Mouse (Mus musculus): ENCODE data around the gene Tradd. TPM values are rescaled to one million over a fixed set of nuclear protein-coding genes. Genes with fewer than 3 reads are reported as not detected.

Gene Tradd
- total and polyA plus RNA-seq, 3 experiments = 3.9 to 4.9 (median 4.6) TPM

DNA sequence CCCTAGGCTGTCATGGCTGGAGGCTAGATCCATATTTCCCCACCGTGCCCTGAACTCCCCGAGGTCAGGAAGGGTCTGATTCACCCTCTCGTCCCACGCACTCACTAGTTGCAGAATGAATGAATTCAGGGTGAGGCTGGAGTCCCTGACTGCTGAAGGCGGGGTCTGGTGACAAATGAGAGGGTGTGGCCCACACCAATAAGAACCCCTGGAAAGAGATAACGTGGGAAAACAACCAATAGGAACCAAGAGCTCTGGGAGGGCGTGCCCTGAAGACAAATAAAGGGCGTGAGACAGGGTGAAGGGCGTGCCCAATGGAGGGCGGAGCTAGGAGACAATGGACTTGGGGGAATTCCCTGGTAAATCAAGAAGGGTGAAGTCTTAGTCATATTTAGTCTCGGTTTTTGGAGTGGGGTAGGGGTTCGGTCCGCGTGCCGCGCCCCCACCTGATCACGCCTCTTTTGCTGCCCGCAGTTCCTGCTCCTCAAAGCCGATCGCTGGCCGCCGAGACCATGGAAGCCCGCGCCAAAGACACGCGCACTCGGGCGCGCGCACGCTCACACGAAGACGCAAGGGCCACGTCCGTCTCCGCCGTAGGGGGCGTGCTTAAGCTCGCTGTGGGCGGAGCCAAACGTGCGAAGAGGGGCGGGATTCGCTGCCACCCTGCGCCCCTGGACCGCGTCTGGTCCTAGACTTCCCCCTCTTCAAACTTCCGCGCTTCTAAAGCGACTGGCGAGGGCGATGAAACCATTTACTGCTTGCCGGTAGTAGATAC, 24.7 kb upstream of the Tradd start:
- Histone ChIP-seq H3K4me3 (peak overlapping the region; percentile 61), H3K9ac (ENCODE audit: low read depth, low read length) (peak overlapping the region; percentile 68), H3K36me3 (ENCODE audit: control insufficient read depth, insufficient read depth, low read length) (no peaks in the 10 kb centered on the region), H3K27me3 (ENCODE audit: control insufficient read depth, insufficient read depth, low read length) (no peaks in the 10 kb centered on the region), H3K4me1 (ENCODE audit: control insufficient read depth, insufficient read depth, low read length) (peaks cover 11% of the 10 kb centered on the region), H3K27ac (peak overlapping the region; percentile 84), H3K79me2 (replicated peaks; ENCODE audit: control insufficient read depth, insufficient read depth, low read length) (no peaks in the 10 kb centered on the region)
- 0 out of 2 replicates have a peak, but pooled peaks have one; percentile 39 for TF ChIP-seq EP300 (IDR thresholded peaks at IDR 0.05; ENCODE audit: insufficient read depth, low read depth, low read length)
- TF ChIP-seq CTCF (IDR thresholded peaks at IDR 0.05) = peak; percentile 43
- TF ChIP-seq POLR2A (IDR thresholded peaks at IDR 0.05; ENCODE audit: insufficient read depth, low read depth, low read length) = peak; percentile 25; the same call in 1 of the 2 replicates
- 2% methylated on average over 53 of the region's 53 CpGs for WGBS
- DNase-seq = peak; percentile 94
- intact Hi-C loops (cut with DNase I) = loop anchor here (2.0 kb wide), 1 partner anchor 64 kb away; the partner anchor contains the start of gene D230025D16Rik

DNA sequence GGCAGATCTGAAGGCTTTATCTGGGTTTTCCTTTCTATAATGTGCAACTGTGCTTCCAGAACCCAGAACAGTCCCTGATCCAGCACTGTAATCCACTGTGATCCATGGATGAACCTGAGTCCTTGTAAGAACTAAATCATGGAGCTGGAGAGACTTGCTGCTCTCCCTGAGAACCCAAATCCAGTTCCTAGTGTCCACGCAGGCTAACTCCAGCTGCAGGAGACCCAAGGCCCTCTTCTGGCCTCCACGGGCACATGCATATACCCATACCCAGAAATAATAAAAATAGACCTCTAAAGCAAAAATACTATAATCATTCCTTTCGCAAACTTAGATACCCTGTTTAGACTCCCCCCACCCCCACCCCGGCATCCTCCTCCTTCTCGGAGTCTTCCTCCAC, 23.8 kb upstream of the Tradd start:
- 90% methylated on average over 5 of the region's 5 CpGs for WGBS
- DNase-seq = no peak
- Histone ChIP-seq H3K4me1 (ENCODE audit: control insufficient read depth, insufficient read depth, low read length) (peaks cover 11% of the 10 kb centered on the region), H3K36me3 (ENCODE audit: control insufficient read depth, insufficient read depth, low read length) (no peaks in the 10 kb centered on the region), H3K4me3 (no peak overlapping the region), H3K9ac (ENCODE audit: low read depth, low read length) (no peak overlapping the region), H3K27me3 (ENCODE audit: control insufficient read depth, insufficient read depth, low read length) (no peaks in the 10 kb centered on the region), H3K79me2 (replicated peaks; ENCODE audit: control insufficient read depth, insufficient read depth, low read length) (no peaks in the 10 kb centered on the region), H3K27ac (no peak overlapping the region)
- TF ChIP-seq EP300 (IDR thresholded peaks at IDR 0.05; ENCODE audit: insufficient read depth, low read depth, low read length) = no peak
- no peak for TF ChIP-seq CTCF (IDR thresholded peaks at IDR 0.05)
- TF ChIP-seq POLR2A (IDR thresholded peaks at IDR 0.05; ENCODE audit: insufficient read depth, low read depth, low read length) = no peak
- intact Hi-C loops (cut with DNase I) = loop anchor here (2.0 kb wide), 1 partner anchor 63 kb away; the partner anchor contains the start of gene D230025D16Rik

DNA sequence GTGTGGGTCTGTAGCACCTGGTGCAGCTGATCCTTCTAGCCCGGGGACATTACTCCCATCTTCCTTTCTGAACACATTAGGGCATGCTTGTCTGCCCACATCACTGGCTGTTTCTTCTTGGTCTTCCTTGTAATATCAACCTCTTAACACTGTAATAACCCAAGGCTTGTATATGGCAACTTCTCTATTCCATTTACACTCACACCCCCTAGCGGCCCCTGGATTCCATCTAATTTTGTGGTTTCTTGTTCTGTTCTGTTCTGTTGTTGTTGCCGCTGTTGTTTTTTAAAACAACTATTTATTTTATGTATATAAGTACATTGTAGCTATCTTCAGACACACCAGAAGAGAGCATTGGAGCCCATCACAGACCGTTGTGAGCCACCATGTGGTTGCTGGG, 22.5 kb upstream of the Tradd start:
- 89% methylated on average over 4 of the region's 4 CpGs for WGBS
- DNase-seq = no peak
- TF ChIP-seq CTCF (IDR thresholded peaks at IDR 0.05) (no peak), POLR2A (IDR thresholded peaks at IDR 0.05; ENCODE audit: insufficient read depth, low read depth, low read length) (no peak), EP300 (IDR thresholded peaks at IDR 0.05; ENCODE audit: insufficient read depth, low read depth, low read length) (no peak)
- Histone ChIP-seq H3K36me3 (ENCODE audit: control insufficient read depth, insufficient read depth, low read length) (no peaks in the 10 kb centered on the region), H3K4me3 (no peak overlapping the region), H3K9ac (ENCODE audit: low read depth, low read length) (no peak overlapping the region), H3K79me2 (replicated peaks; ENCODE audit: control insufficient read depth, insufficient read depth, low read length) (no peaks in the 10 kb centered on the region), H3K27me3 (ENCODE audit: control insufficient read depth, insufficient read depth, low read length) (no peaks in the 10 kb centered on the region), H3K27ac (no peak overlapping the region), H3K4me1 (ENCODE audit: control insufficient read depth, insufficient read depth, low read length) (peaks cover 11% of the 10 kb centered on the region)
- intact Hi-C loops (cut with DNase I) = no loop called here

DNA sequence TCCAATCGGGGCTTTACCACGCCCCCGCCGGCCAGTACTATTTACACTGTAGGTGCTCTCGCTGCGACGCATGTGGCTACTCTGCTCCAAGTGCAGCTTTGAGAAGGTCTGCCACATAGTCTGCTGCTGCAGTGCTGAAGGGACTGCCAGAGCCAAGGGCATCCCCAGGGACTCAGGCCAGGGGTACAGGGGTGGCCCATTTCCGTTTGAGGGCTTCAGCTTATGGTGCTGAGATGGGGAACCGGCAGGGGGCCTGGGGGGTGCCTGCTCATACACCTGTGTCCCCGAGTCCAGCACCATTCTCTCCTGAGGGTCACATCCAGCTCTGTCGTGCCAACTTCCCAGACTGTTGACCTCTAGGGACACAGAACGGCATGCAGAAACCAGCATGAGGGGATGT, 21.1 kb upstream of the Tradd start:
- intact Hi-C loops (cut with DNase I) = no loop called here
- H3K4me3 ChIP-seq = no peak overlapping the region
- TF ChIP-seq POLR2A (IDR thresholded peaks at IDR 0.05; ENCODE audit: insufficient read depth, low read depth, low read length) = no peak
- no peak for TF ChIP-seq CTCF (IDR thresholded peaks at IDR 0.05)
- TF ChIP-seq EP300 (IDR thresholded peaks at IDR 0.05; ENCODE audit: insufficient read depth, low read depth, low read length) = no peak
- WGBS = 64% methylated on average over 12 of the region's 12 CpGs
- H3K4me1 ChIP-seq (ENCODE audit: control insufficient read depth, insufficient read depth, low read length) = peaks cover 8% of the 10 kb centered on the region
- H3K9ac ChIP-seq (ENCODE audit: low read depth, low read length) = no peak overlapping the region
- no peaks in the 10 kb centered on the region for H3K36me3 ChIP-seq (ENCODE audit: control insufficient read depth, insufficient read depth, low read length)
- no peak overlapping the region for H3K27ac ChIP-seq
- no peaks in the 10 kb centered on the region for H3K79me2 ChIP-seq (replicated peaks; ENCODE audit: control insufficient read depth, insufficient read depth, low read length)
- no peaks in the 10 kb centered on the region for H3K27me3 ChIP-seq (ENCODE audit: control insufficient read depth, insufficient read depth, low read length)
- DNase-seq = no peak

DNA sequence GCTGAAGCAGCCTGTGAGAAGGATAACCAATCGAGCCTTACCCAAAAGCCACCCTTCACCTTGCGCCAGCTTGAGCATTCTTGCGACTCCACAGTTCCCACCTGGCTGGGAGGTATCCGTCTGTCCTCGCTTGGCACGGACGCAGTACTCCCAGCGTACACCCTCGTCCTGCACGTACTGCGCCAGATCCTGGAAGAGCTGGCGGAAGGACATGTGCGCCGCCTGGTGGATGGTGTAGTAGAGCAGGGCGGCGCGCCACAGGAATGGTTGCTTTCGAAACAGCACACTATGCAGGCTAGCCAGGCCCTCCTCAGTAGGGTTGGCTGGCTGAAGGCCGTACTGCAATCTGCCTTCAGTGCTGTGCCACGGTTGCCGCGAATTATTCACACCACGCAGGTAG, 18.7 kb upstream of the Tradd start:
- no peaks in the 10 kb centered on the region for H3K36me3 ChIP-seq (ENCODE audit: control insufficient read depth, insufficient read depth, low read length)
- no peak overlapping the region for H3K27ac ChIP-seq
- no peaks in the 10 kb centered on the region for H3K4me1 ChIP-seq (ENCODE audit: control insufficient read depth, insufficient read depth, low read length)
- TF ChIP-seq CTCF (IDR thresholded peaks at IDR 0.05) = peak; percentile 74
- peak; percentile 38; the same call in 1 of the 2 replicates for TF ChIP-seq EP300 (IDR thresholded peaks at IDR 0.05; ENCODE audit: insufficient read depth, low read depth, low read length)
- no peak for TF ChIP-seq POLR2A (IDR thresholded peaks at IDR 0.05; ENCODE audit: insufficient read depth, low read depth, low read length)
- peak; percentile 53 to 68 for DNase-seq
- H3K4me3 ChIP-seq = no peak overlapping the region
- 0 out of 2 replicates have a peak overlapping the region, but pooled peaks have one; percentile 37 for H3K9ac ChIP-seq (ENCODE audit: low read depth, low read length)
- no peaks in the 10 kb centered on the region for H3K79me2 ChIP-seq (replicated peaks; ENCODE audit: control insufficient read depth, insufficient read depth, low read length)
- 36% methylated on average over 23 of the region's 23 CpGs for WGBS
- intact Hi-C loops (cut with DNase I) = no loop called here
- H3K27me3 ChIP-seq (ENCODE audit: control insufficient read depth, insufficient read depth, low read length) = no peaks in the 10 kb centered on the region

DNA sequence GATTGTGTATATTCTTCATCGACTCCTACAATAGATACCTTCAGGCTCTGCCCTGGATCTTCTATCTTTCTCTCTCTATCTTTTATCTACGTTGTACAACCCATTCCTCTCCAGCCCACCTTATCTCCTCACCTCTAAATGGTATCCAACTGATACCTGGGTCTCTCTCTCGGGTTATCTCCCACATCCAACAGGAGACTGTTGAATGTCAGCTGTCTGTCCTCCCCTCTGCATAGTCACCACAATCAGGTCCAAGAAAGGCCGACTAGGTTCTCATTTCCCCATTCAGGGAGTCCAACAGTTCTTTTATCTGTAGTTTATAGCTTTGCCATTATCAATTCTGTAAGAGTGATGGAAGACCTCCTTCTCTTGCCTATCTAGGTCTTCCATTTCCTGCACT, 17.8 kb upstream of the Tradd start:
- TF ChIP-seq EP300 (IDR thresholded peaks at IDR 0.05; ENCODE audit: insufficient read depth, low read depth, low read length) (no peak), CTCF (IDR thresholded peaks at IDR 0.05) (no peak), POLR2A (IDR thresholded peaks at IDR 0.05; ENCODE audit: insufficient read depth, low read depth, low read length) (no peak)
- WGBS = 80% methylated on average over 4 of the region's 4 CpGs
- H3K9ac ChIP-seq (ENCODE audit: low read depth, low read length) = no peak overlapping the region

More for the DNA sequence above, 17.8 kb upstream of the Tradd start:
- Histone ChIP-seq H3K36me3 (ENCODE audit: control insufficient read depth, insufficient read depth, low read length) (no peaks in the 10 kb centered on the region), H3K4me1 (ENCODE audit: control insufficient read depth, insufficient read depth, low read length) (no peaks in the 10 kb centered on the region), H3K4me3 (no peak overlapping the region), H3K27me3 (ENCODE audit: control insufficient read depth, insufficient read depth, low read length) (no peaks in the 10 kb centered on the region), H3K27ac (no peak overlapping the region), H3K79me2 (replicated peaks; ENCODE audit: control insufficient read depth, insufficient read depth, low read length) (no peaks in the 10 kb centered on the region)
- intact Hi-C loops (cut with DNase I) = no loop called here
- no peak for DNase-seq

Measured in heart, adult 2 months (tissue).